Mouse (Mus musculus): ENCODE data around the gene Lmntd1.

The Lmntd1 gene

GRCm38 (mm10) chr6:145614219-145614618 lies at the start of gene Lmntd1:
TSS of gene Lmntd1 (minus strand) at chr6:145614319.
- DNase-seq (ENCODE audit: low spot score in 2 of 2), result no peak

GRCm38 (mm10) chr6:145660943-145661342 lies 46.8 kb upstream of the Lmntd1 start:
- DNase-seq (ENCODE audit: low spot score in 2 of 2), result no peak

- DNase-seq (ENCODE audit: low spot score in 2 of 2), result no peak
Measured at GRCm38 (mm10) chr6:145659116-145659515, 45.0 kb upstream of the Lmntd1 start.

- DNase-seq (ENCODE audit: low spot score in 2 of 2), result no peak
Measured at GRCm38 (mm10) chr6:145656740-145657591, 42.8 kb upstream of the Lmntd1 start.

GRCm38 (mm10) chr6:145655678-145656077 lies 41.6 kb upstream of the Lmntd1 start:
- no peak for DNase-seq (ENCODE audit: low spot score in 2 of 2)

- DNase-seq (ENCODE audit: low spot score in 2 of 2), result peak in 1 of 2 experiments; percentile 3
Measured at GRCm38 (mm10) chr6:145654062-145654836, 40.1 kb upstream of the Lmntd1 start.

- peak in 1 of 2 experiments; percentile 7 for DNase-seq (ENCODE audit: low spot score in 2 of 2)
Measured at GRCm38 (mm10) chr6:145653626-145654025, 39.5 kb upstream of the Lmntd1 start.

GRCm38 (mm10) chr6:145652986-145653385 lies 38.9 kb upstream of the Lmntd1 start:
- DNase-seq (ENCODE audit: low spot score in 2 of 2), result no peak

GRCm38 (mm10) chr6:145651976-145652375 lies 37.9 kb upstream of the Lmntd1 start:
- no peak for DNase-seq (ENCODE audit: low spot score in 2 of 2)

- no peak for DNase-seq (ENCODE audit: low spot score in 2 of 2)
Measured at GRCm38 (mm10) chr6:145640971-145641506, 26.9 kb upstream of the Lmntd1 start.

GRCm38 (mm10) chr6:145638248-145638647 lies 24.1 kb upstream of the Lmntd1 start:
- no peak for DNase-seq (ENCODE audit: low spot score in 2 of 2)

GRCm38 (mm10) chr6:145636682-145637081 lies 22.6 kb upstream of the Lmntd1 start:
- no peak for DNase-seq (ENCODE audit: low spot score in 2 of 2)

- no peak for DNase-seq (ENCODE audit: low spot score in 2 of 2)
Measured at GRCm38 (mm10) chr6:145634454-145634853, 20.3 kb upstream of the Lmntd1 start.

GRCm38 (mm10) chr6:145630269-145630668 lies 16.1 kb upstream of the Lmntd1 start:
- DNase-seq (ENCODE audit: low spot score in 2 of 2), result no peak

- DNase-seq (ENCODE audit: low spot score in 2 of 2), result no peak
Measured at GRCm38 (mm10) chr6:145623141-145623540, 9.0 kb upstream of the Lmntd1 start.

- no peak for DNase-seq (ENCODE audit: low spot score in 2 of 2)
Measured at GRCm38 (mm10) chr6:145616402-145617229, 2.5 kb upstream of the Lmntd1 start.

GRCm38 (mm10) chr6:145615666-145616210 lies 1.6 kb upstream of the Lmntd1 start, which contains the start of gene Tuba3b:
TSS of gene Tuba3b (plus strand) at chr6:145615757.
- DNase-seq (ENCODE audit: low spot score in 2 of 2), result no peak

GRCm38 (mm10) chr6:145612611-145613010 lies 1.5 kb downstream of the Lmntd1 start:
- no peak for DNase-seq (ENCODE audit: low spot score in 2 of 2)

GRCm38 (mm10) chr6:145610901-145611300 lies 3.2 kb downstream of the Lmntd1 start:
- no peak for DNase-seq (ENCODE audit: low spot score in 2 of 2)

GRCm38 (mm10) chr6:145608693-145609092 lies 5.4 kb downstream of the Lmntd1 start:
- DNase-seq (ENCODE audit: low spot score in 2 of 2), result no peak

GRCm38 (mm10) chr6:145607746-145608145 lies 6.4 kb downstream of the Lmntd1 start:
- no peak for DNase-seq (ENCODE audit: low spot score in 2 of 2)

Data from spleen, postnatal 10 days (tissue).